Mouse (Mus musculus) CH12.LX (cell line): ENCODE measurements around the gene Snw1.

Experiments
- CTCF ChIP-seq, 2 experiments: IDR thresholded peaks in 1 of 2; conservative IDR thresholded peaks in 1 of 2; 2 replicates each; pipeline ENCODE4 v1.5.1; 2011 to 2012; ENCODE audit warnings: low read depth in 2 of 2, low read length in 2 of 2, improper control_type of control experiment in 1 of 2, inconsistent platforms in 1 of 2, mild to moderate bottlenecking in 1 of 2, moderate library complexity in 1 of 2
- EP300 ChIP-seq: IDR thresholded peaks from 2 replicates; pipeline ENCODE4 v1.6.1; 2011; ENCODE audit warnings: low read length, improper control_type of control experiment
- MAX ChIP-seq: IDR thresholded peaks from 2 replicates; pipeline ENCODE4 v1.6.1; 2011; ENCODE audit warnings: low read length, improper control_type of control experiment
- POLR2AphosphoS2 ChIP-seq: IDR thresholded peaks from 2 replicates; pipeline ENCODE4 v1.6.1; 2011; ENCODE audit warnings: low read depth, low read length, improper control_type of control experiment
- TCF12 ChIP-seq: IDR thresholded peaks from 2 replicates; pipeline ENCODE4 v1.6.1; 2014; ENCODE audit warnings: low read depth, mild to moderate bottlenecking, inconsistent platforms, low read length, improper control_type of control experiment
- USF1 ChIP-seq: IDR thresholded peaks from 2 replicates; pipeline ENCODE4 v1.6.1; 2014; ENCODE audit warnings: low read depth, mild to moderate bottlenecking, inconsistent platforms, low read length, improper control_type of control experiment

GRCm38 (mm10) chr12:87426354-87427031, 45.6 kb downstream of the Snw1 start:
- no peak for TF ChIP-seq CTCF (conservative IDR thresholded peaks at IDR 0.05 in 1 of 2, IDR thresholded peaks at IDR 0.05 in 1 of 2; ENCODE audit: low read depth in 2 of 2, low read length in 2 of 2)
- TF ChIP-seq MAX, result no peak
- TF ChIP-seq TCF12, result no peak
- TF ChIP-seq EP300, result peak; percentile 43; the same call in 1 of the 2 replicates
- TF ChIP-seq USF1, result no peak
- TF ChIP-seq POLR2AphosphoS2, result peak; percentile 64; the same call in 1 of the 2 replicates
